Mouse (Mus musculus) telencephalon, adult 2 months (tissue): Measurements from ENCODE around the gene Taf5l.
"Not testable (repeated sequence)": the region's sequence is repeated elsewhere in the genome, so short reads cannot be mapped to it uniquely, and the experiment has no call there.

ENCODE experiments used
- DNase-seq: peaks from one replicate; pipeline ENCODE4 v3.0.0-alpha.2; 2011; ENCODE audit warnings: low read depth, low spot score

Gene Taf5l

GRCm38 (mm10) chr8:124014299-124014698, 6.9 kb downstream of the Taf5l start:
- DNase-seq: not testable (repeated sequence)

- no peak for DNase-seq
These were observed 9.1 kb downstream of the Taf5l start for GRCm38 (mm10) chr8:124011989-124012586.

- no peak for DNase-seq
These were observed 9.6 kb downstream of the Taf5l start for GRCm38 (mm10) chr8:124011580-124011979.

- no peak for DNase-seq
These were observed 13.4 kb downstream of the Taf5l start for GRCm38 (mm10) chr8:124007829-124008228.

GRCm38 (mm10) chr8:124002546-124003108, 18.6 kb downstream of the Taf5l start:
- DNase-seq: no peak

- DNase-seq: no peak
These were observed 21.6 kb downstream of the Taf5l start for GRCm38 (mm10) chr8:123999568-123999967.

- no peak for DNase-seq
These were observed 27.2 kb downstream of the Taf5l start for GRCm38 (mm10) chr8:123993997-123994396.

GRCm38 (mm10) chr8:123993597-123993996, 27.6 kb downstream of the Taf5l start:
- no peak for DNase-seq

- DNase-seq: no peak
These were observed 28.6 kb downstream of the Taf5l start for GRCm38 (mm10) chr8:123992587-123992986.

GRCm38 (mm10) chr8:123990277-123991049, 30.7 kb downstream of the Taf5l start:
- no peak for DNase-seq

- DNase-seq: no peak
These were observed 32.1 kb downstream of the Taf5l start for GRCm38 (mm10) chr8:123989128-123989527.

- no peak for DNase-seq
These were observed 32.6 kb downstream of the Taf5l start for GRCm38 (mm10) chr8:123988605-123989038.

GRCm38 (mm10) chr8:123982826-123983400, 38.3 kb downstream of the Taf5l start, which contains the start of gene Abcb10:
Abcb10 (minus strand) TSS chr8:123983122.
- DNase-seq: no peak

GRCm38 (mm10) chr8:123982291-123982793, 38.9 kb downstream of the Taf5l start:
- DNase-seq: no peak

GRCm38 (mm10) chr8:123981674-123982073, 39.5 kb downstream of the Taf5l start:
- DNase-seq: no peak

- DNase-seq: no peak
These were observed 41.0 kb downstream of the Taf5l start for GRCm38 (mm10) chr8:123980239-123980638.

- DNase-seq: no peak
These were observed 42.3 kb downstream of the Taf5l start for GRCm38 (mm10) chr8:123978926-123979325.

- no peak for DNase-seq
These were observed 42.9 kb downstream of the Taf5l start for GRCm38 (mm10) chr8:123978166-123978838.

GRCm38 (mm10) chr8:123977499-123977898, 43.7 kb downstream of the Taf5l start:
- no peak for DNase-seq

- no peak for DNase-seq
These were observed 47.7 kb downstream of the Taf5l start for GRCm38 (mm10) chr8:123973495-123973894.

GRCm38 (mm10) chr8:123966896-123967295, 54.3 kb downstream of the Taf5l start:
- no peak for DNase-seq

GRCm38 (mm10) chr8:123961371-123961770, 59.8 kb downstream of the Taf5l start:
- DNase-seq: no peak
